Mouse (Mus musculus) brown adipose tissue, adult 24 weeks (tissue): Measurements from ENCODE around the gene Megf8. TPM values are rescaled to one million over a fixed set of nuclear protein-coding genes. Genes with fewer than 3 reads are reported as not detected.

ENCODE experiments used
- H3K27ac ChIP-seq: fragments of 200-500 bp; replicated peaks from 2 replicates; pipeline ENCODE4 v1.5.1; 2012; ENCODE audit warnings: low read depth, mild to moderate bottlenecking, low read length
- H3K4me1 ChIP-seq: fragments of 200-500 bp; 2 replicates; pipeline ENCODE4 v1.6.1; 2012; ENCODE audit warnings: low read length, mixed read lengths; ENCODE audit not compliant: control insufficient read depth, insufficient read depth, insufficient read length
- H3K4me3 ChIP-seq: fragments of 200-500 bp; 2 replicates; pipeline ENCODE4 v1.5.1; 2012; ENCODE audit warnings: low read depth, mild to moderate bottlenecking, low read length, moderate library complexity; ENCODE audit not compliant: insufficient read depth
- polyA plus RNA-seq: library from polyadenylated mRNA; stranded (reverse); fragments of >200 nt; gene quantifications from 2 replicates; pipeline ENCODE4 v1.2.4, GENCODE M21; 2012; ENCODE audit not compliant: missing spikeins, insufficient read depth, insufficient read length

Gene Megf8
- polyA plus RNA-seq = 12.7 and 14.3 TPM in 2 replicates

- H3K27ac ChIP-seq = peak within 1 kb of the TSS; percentile 27; the same call in 1 of the 2 replicates
- H3K4me3 ChIP-seq = peak within 1 kb of the TSS; percentile 66
- peaks cover 10% of the 10 kb centered on the region for H3K4me1 ChIP-seq
Measured at GRCm38 (mm10) chr7:25316532-25317445, at the start of gene Megf8. TSS of gene Megf8 (plus strand) at chr7:25317164.

GRCm38 (mm10) chr7:25267301-25267750, 49.6 kb upstream of the Megf8 start, which contains the start of gene Cic:
TSS of gene Cic (plus strand) at chr7:25267704.
- Histone ChIP-seq H3K4me1 (peaks cover 11% of the 10 kb centered on the region), H3K27ac (peak within 1 kb of the TSS; percentile 96), H3K4me3 (peak within 1 kb of the TSS; percentile 80)

GRCm38 (mm10) chr7:25267751-25268463, 49.1 kb upstream of the Megf8 start:
- peaks cover 11% of the 10 kb centered on the region for H3K4me1 ChIP-seq
- peak overlapping the region; percentile 96 for H3K27ac ChIP-seq
- H3K4me3 ChIP-seq = peak overlapping the region; percentile 80

- Histone ChIP-seq H3K27ac (peak overlapping the region; percentile 67), H3K4me3 (peak overlapping the region; percentile 80), H3K4me1 (peaks cover 11% of the 10 kb centered on the region)
Measured at GRCm38 (mm10) chr7:25268588-25268987, 48.4 kb upstream of the Megf8 start.

- peaks cover 11% of the 10 kb centered on the region for H3K4me1 ChIP-seq
- H3K27ac ChIP-seq = peak overlapping the region; percentile 40
- H3K4me3 ChIP-seq = peak overlapping the region; percentile 80
Measured at GRCm38 (mm10) chr7:25269029-25269428, 47.9 kb upstream of the Megf8 start.

GRCm38 (mm10) chr7:25269545-25270271, 47.3 kb upstream of the Megf8 start:
- Histone ChIP-seq H3K4me1 (peaks cover 12% of the 10 kb centered on the region), H3K4me3 (peak overlapping the region; percentile 80; the same call in 1 of the 2 replicates), H3K27ac (peak overlapping the region; percentile 47; the same call in 1 of the 2 replicates)

GRCm38 (mm10) chr7:25270652-25271633, 46.0 kb upstream of the Megf8 start:
- Histone ChIP-seq H3K27ac (no peak overlapping the region), H3K4me1 (peaks cover 19% of the 10 kb centered on the region), H3K4me3 (no peak overlapping the region)

- Histone ChIP-seq H3K4me1 (peaks cover 19% of the 10 kb centered on the region), H3K27ac (no peak overlapping the region), H3K4me3 (no peak overlapping the region)
Measured at GRCm38 (mm10) chr7:25271651-25272444, 45.1 kb upstream of the Megf8 start.

GRCm38 (mm10) chr7:25272445-25273258, 44.3 kb upstream of the Megf8 start:
- Histone ChIP-seq H3K27ac (no peak overlapping the region), H3K4me1 (peaks cover 19% of the 10 kb centered on the region), H3K4me3 (no peak overlapping the region)

GRCm38 (mm10) chr7:25273259-25274241, 43.4 kb upstream of the Megf8 start:
- H3K27ac ChIP-seq = no peak overlapping the region
- H3K4me3 ChIP-seq = no peak overlapping the region
- peaks cover 19% of the 10 kb centered on the region for H3K4me1 ChIP-seq

GRCm38 (mm10) chr7:25274571-25274970, 42.4 kb upstream of the Megf8 start:
- no peak overlapping the region for H3K4me3 ChIP-seq
- peaks cover 14% of the 10 kb centered on the region for H3K4me1 ChIP-seq
- no peak overlapping the region for H3K27ac ChIP-seq

- H3K27ac ChIP-seq = no peak overlapping the region
- H3K4me3 ChIP-seq = no peak overlapping the region
- peaks cover 11% of the 10 kb centered on the region for H3K4me1 ChIP-seq
Measured at GRCm38 (mm10) chr7:25274996-25275395, 42.0 kb upstream of the Megf8 start.
